Mouse (Mus musculus) liver, adult 2 months (tissue): ENCODE results near the gene Snn.

Source experiments
- CTCF ChIP-seq: fragments of 200-500 bp; IDR thresholded peaks from 2 replicates; pipeline ENCODE4 v1.5.1; 2011; ENCODE audit warnings: low read depth, low read length, control low read depth
- POLR2A ChIP-seq: fragments of 200-500 bp; IDR thresholded peaks from 2 replicates; pipeline ENCODE4 v1.6.1; 2011; ENCODE audit warnings: low read length, control low read depth; ENCODE audit not compliant: insufficient read depth; ENCODE audit errors: extremely low read depth

DNA sequence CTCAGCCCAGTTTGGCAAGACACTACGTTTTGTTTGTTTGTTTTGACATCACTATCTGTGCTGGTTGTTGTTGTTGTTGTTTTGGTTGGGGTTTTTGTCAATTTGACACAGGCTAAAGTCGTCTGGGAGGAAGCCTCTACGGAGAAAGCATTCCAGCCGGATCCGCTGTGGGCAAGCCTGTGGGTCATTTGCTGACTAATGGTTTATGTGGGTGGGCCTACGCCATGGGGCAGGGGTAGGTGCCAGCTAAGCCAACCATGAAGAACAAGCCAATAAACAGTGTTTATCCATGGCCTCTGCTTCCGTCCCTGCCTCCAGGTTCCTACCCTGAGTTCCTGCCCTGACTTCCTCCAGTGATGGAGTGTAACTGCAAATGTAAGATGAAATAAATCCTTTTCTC lies 32.5 kb upstream of the Snn start:
- TF ChIP-seq CTCF = no peak
- TF ChIP-seq POLR2A = no peak
